Mouse (Mus musculus) adrenal gland (tissue): ENCODE measurements around the gene Hk1.

Experiments
- intact Hi-C: fragments of 180-260 bp; cut with DNase I; formaldehyde crosslinking; loops from one replicate; pipeline ENCODE4 v1.15.1; 2025

Hk1 gene

DNA sequence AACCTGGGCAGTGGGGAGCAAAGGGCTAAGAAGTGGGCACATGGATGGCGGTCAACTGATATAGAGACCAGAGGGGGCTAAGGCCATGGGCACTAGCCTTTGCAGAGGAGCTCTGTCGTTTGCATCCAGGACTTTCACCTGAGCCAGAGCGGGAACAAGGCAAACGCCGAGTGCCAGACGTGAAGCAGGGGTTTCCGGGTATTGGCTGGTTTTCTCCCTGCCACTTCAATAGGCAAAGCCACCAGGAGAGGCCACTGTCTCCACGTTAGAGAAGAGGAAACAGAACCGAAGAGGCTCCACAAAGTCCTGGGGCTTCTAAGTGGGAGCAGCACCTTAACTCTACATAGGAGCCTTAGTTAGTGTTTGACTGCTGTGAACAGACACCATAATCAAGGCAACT lies 58.3 kb downstream of the Hk1 start:
- intact Hi-C loops = no loop called here

DNA sequence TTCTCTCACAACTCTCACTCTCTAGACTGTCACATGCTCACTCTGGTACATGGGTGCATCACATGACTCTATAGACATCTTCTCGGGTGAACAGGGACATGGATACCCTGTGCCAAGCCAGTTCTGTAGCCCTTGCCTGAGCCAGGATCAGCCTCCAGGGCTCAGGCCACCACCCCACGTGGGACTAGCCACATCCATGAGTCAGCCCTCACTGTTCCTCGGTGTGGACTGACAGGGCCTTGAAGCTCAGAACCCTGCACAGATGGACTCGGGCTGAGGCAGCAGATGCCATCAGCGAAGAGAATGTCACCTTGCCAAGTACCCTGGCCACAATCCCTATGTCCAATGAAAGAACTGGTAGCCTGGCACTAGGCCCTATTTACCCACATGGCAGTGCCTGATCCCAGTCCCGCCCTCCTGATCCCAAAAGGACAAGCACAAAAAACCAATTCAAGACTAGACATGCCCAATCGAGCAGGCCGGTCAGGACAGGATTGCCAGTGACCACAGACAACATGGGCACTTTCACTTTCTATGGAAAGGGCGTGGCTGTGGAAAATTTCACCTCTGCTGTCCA lies 59.2 kb downstream of the Hk1 start:
- intact Hi-C loops = no loop called here

DNA sequence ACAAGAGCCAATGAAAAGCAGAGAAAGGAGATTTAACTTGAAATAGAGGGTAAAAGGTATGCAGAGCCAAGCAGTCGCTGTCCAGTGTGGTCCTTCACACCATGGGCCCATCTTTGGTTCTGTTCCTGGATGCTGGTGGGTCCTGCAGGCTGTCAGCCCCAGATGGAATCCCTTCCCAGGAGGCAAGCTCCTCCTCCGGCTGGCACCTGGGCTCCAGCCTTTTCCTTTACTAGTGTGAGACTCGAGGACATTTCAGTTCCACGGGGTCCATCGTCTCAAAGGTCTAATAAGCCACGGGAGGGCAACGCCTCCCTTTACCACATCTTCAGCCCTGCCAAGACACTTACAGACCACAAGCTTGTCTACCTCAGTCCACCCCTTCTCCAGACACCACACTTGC lies 60.6 kb downstream of the Hk1 start:
- intact Hi-C loops = loop anchor here (5.0 kb wide), 1 partner anchor 47 kb away; no protein-coding TSS in a partner anchor

DNA sequence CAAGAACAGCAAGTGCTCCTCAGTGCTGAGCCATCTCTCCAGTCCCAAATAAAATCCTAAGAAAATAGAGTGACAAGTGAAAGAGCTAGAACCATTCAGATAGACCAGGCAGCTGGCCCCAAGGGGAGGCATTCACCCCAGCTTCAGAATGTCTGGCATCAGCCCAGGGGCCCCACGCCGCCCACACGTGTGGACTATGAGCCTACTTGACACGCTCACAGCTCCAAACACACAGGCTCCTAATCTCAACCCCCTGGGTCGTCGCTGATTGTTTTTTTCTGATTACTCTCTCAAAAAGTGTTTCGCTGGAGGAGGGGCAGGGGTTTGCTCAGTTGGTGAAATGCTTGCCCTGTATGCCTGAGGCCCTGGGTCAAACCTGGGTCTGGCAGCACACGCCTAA lies 63.2 kb downstream of the Hk1 start:
- intact Hi-C loops = loop anchor here (5.0 kb wide), 1 partner anchor 44 kb away; no protein-coding TSS in a partner anchor

DNA sequence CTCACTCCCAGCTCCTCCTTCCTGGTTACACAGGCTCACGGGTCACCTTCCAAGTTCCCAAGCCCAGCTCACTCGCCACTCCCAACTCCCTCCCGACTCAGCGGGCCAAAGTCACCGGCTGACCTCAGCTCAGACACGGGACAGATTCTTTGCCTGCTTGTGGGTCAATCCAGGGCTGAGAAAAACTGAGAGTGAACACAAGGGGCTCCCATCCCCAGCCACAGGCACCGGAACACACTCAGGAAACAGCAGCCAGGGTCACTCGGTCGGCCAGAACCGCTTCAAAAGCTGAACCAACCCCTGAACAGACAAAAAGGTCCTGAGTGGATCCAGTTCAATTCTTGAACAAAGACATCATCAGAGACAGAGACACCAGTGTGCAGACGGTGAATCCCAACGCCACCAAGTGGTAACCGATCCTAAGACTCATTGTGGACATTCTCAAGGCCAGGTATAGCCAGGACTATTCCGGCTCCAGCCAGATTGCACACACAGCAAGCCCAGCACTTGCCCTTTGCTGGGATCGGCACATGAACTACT lies 65.8 kb downstream of the Hk1 start:
- intact Hi-C loops = no loop called here

DNA sequence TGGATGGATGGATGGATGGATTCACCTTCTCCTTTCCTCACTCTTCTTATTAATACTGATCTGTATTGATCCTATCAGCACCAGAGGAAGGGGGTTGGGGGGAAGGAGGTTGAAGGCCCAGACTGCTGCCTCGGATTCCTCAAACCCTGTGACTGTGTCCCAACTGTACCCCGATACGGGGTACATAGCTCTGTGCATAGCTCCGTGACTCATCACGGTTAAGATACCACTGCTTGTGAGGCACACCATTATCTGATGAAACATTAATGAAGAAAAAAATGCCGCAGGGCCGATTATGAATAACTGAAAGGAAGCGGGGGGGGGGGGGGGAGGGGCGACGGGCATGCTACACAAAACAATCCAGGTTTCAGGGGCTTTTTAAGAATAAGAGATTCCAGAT lies 66.6 kb downstream of the Hk1 start:
- intact Hi-C loops = no loop called here

DNA sequence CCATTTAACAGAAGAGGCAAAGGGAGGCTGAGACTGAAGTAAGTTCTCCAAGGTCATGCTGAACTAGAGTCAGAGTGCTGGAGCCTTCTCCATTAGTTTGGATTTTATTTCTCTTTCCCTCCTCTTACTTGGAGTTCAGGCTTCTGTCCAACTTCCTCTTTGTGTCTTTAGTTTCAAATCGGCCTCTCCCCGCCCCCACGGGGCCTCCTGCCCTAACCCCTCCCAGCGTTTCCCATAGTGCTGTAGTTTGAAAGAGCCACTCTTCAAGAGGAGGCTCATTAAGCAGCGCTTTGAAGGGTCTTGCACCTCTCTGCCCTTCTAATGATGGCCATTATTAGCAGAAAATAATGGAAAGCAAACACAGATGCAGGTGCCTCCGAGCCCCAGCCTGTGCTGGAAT lies 68.2 kb downstream of the Hk1 start:
- intact Hi-C loops = no loop called here

DNA sequence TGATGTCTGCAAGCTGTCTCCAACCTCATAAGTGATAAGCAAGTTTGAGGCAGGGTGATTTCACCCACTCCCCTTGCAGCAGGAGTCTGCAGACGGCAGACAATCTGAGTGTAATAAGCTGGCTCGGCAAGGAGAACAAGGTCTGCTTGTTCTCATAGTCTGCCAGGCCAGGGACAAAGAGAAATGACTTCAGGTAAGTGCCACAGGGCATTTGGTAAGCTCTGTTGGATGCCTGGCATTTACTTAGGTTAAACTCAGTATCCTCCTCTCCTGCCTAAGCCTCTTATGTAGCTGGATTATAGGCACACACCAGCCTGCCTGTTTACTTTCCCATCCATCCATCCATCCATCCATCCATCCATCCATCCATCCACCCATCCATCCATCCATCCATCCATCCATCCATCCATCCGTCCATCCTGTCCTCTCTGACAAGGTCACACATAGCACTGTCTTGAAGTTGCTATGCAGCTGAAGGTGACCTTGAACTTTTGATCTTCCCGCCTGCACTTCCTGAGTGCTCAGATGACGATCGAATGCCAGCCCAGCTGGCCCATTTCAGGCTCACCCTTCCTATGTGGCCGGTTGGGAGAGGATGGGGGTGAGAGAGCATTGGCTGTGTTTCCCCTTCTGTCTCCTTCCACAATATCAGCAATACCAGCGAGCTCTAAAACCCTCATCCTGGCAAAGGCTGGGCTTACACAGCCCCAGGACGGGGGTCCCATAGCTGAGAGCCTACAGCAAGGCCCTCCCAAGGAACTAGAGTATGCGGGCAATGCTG lies 69.3 kb downstream of the Hk1 start:
- intact Hi-C loops = no loop called here

DNA sequence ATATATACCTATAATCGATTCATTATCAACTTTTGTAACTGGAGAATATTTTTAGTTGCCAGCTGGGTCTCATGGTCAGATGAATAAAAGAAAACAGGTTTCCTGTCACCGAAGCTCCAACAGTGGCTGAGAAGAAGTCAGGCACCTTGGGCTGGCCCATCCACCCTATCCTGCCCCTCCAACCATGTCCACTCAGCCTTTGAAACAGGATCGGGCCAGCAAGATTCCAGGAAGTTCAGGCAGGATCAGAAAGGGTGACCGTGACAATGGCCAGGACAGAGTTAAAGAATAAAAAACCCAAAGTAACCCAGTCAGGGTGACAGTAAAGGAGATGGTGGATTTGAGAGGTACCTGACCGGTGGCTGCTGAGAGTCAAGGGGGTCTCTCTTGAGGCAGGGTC lies 70.1 kb downstream of the Hk1 start:
- intact Hi-C loops = no loop called here

DNA sequence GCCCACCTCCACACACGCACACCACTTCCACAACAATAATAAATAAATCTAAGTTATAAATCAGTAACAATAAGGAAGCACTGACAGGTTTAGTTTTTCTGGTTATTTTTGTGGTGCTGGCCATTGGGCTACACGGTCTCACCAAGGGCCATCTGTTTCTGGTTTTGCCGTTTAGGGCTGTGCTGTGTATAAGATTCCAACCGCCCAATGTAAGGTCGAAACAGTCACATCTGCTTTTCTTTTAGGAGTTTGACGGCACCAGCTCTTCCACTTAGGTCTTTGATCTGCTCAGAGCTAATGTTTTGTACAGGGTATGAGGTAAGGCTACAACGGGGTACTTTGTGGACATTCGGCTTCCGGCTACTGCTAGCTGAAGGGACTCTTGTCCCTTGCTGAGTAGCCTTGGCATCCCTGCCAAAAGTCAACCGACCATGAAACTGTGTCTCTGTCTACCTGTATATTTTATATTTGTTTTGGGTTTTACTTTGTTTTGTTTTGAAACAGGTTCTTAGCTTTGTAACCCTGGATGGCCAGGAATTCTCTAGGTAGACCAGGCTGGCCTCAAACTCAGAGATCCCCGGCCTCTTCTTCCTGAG lies 70.7 kb downstream of the Hk1 start:
- intact Hi-C loops = no loop called here

DNA sequence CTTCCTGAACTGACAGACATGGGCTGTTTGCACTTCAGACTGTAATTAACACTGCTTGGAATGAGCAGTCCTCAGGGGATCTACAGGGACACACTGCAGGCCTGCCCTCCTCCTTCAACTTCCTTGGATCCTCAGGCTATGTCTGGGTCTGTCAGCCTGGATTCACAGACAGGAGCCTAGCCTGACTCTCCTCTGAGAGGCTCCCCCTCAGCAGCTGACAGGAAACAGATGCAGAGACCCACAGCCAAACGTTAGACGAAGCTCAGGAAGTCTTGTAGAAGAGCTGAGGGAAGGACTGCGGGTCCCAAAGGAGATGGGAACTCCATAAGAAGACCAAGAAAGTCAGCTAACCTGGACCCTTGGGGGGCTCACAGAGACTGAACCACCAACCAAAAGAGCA lies 73.2 kb downstream of the Hk1 start:
- intact Hi-C loops = no loop called here

DNA sequence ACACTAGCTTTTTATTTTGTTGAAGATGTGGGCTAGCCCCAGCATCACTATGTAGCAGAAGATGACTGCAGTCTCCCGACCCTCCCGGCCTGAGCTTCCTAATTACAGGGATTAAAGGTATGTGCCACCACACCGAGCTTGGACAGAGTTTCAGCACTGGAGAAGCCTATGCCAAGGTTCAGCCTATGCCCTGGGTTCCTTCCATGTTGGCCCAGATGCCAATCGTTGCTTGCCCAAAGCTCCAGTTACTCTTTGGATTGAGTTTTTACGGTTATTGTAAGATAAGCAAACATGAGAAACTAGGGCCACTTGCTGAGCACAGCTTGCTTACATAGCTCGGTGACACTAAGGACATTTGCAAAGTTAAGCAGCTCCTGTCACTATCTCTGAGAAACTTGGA lies 74.6 kb downstream of the Hk1 start:
- intact Hi-C loops = no loop called here

DNA sequence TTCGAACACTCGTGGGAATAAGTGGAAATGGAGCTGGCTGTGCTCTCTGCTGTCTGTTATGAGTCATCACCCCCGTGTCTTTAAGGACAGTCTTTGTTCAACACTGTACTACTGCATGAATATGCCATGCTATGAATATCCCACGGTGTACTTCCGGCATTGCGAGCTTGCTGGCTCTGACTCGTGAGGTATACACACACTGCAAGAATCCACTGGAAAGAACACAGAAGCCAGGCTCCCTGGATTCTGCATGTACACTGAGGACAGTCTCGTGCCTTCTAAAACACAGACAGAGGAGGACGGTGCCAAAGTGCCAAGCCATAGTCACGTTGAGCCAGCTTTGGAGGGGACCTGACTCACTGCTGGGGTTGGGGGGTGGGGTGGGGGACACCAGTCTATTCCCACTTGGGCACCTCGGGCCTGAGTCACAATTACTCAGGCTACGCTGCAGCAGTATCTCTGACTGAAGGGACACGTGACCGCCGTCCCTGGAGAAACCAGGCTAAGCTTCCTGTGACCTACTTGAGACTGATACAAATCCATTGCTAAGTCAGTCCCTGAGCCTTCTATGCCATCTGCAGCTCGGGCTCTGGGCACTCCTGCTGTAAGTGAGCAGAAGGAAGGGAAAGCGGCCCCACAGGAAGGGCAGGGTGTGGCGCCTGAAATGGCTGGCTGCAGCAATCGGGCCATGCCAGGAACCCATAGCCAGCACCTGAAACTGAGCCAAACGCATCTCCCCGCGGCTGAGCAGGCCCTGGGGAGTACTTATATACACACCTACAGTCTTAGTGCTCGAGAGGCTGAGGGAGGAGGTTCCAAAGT lies 79.5 kb downstream of the Hk1 start:
- intact Hi-C loops = no loop called here

DNA sequence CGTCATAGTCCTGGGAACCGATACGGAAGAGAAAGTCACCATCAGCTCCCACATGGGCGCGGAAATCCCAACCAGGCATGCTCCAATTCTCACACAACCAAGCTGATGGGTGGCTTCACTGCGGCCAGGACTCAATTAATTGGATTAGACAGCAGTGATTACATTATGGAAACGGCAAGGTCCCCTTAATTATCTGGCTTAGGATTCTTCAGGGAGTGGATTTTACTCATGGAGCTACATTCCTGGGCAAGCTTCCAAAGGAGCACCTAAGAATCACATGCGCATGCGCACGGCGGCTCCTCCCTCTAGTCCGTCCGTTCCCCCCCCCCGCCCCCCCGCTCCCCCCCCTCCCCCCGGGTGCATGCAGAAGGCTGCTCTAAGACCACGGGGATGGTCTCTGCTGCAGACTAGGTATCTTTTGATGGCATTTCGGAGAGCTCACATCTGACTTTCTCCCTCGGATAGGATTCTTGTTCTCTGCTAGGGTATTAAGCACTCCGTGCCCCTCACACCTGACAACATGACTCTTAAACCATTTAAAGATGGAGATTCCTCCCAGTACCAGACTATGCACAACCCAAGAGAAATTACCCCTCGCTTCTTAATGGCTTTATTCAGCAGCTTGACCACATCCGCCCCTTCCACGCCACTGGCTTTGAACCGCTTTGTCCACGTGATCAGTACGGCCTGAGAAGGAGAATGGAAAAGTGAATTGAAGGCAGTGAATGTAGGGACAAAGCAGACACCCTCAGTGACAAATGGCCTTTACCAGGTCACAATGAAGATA lies 83.4 kb downstream of the Hk1 start:
- intact Hi-C loops = no loop called here

DNA sequence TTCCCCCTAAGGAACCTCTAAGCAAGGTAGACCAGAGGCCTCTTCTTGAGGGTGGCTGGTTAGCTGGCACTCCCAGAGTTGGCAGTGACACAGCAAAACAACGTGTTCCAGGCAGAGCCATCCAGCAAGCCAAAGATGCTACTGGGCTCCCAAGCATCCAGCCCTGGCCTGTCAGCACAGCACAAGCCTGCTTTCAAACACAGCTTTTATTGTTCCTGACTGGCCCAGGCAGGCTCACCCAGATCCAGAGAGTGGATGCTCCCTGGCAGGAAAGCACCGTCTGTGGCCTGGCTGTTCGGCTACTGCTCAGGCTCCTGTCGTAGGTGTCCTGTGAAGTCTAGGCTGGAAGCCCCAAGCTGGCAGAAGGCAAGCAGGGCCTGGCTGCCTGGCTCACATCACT lies 85.6 kb downstream of the Hk1 start:
- intact Hi-C loops = no loop called here

DNA sequence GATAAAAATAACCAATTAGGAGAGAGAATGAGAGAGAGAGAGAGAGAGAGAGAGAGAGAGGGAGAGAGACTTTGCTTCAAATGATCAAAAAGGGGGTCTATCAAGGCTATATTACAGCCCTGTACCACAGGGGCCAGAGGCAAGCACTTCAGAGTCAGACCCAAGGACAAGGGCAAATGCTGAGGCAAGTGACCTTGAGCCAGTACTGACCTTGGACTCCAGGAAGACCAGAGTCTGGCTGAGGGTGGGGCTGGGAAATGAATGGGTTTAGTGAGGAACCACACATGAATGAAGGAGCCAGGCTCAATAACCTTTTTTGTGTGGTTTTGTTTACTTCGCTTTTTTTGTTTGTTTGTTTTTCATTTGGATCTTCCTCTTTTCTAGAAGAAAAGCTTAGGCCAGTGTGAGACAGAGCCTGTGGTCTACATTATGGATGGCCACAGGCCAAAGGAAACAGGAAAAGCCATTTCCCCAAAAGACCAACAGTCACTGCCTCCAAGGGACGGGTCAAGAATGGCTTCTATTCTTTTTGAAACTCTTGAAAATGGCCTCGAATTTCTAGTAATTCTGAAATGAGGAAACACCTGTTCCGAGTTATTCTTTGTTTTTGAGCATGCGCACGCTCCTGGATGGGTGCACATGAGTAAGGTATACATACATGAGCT lies 92.1 kb downstream of the Hk1 start:
- intact Hi-C loops = no loop called here

DNA sequence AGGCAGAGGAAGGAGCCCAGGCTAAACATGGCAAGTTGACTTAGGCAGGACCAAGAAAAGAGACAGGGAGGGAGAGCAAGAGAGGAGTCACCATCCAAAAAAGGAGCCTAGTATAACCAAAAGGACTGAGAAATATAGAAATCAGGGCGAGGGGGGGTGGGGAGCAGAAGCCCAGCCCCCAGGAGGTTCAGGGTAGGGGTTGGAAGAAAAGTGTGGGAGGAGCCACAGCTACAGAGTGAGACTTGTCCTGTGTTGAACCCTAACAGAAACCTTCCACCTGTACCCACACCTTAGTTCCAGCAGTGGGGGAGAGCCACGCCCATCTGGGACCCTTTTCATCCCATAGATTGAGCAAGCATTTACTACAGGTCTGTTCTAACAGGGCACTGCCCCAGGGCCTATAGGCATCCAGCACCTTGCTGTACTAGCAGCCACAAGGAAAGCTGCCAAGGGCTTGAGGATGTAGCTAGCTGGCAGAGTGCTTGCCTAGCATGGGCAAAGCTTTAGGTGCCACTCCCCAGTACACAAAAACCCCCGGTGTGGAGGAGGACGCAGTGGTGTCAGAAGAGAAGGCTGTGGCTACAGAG lies 96.4 kb downstream of the Hk1 start:
- intact Hi-C loops = no loop called here

DNA sequence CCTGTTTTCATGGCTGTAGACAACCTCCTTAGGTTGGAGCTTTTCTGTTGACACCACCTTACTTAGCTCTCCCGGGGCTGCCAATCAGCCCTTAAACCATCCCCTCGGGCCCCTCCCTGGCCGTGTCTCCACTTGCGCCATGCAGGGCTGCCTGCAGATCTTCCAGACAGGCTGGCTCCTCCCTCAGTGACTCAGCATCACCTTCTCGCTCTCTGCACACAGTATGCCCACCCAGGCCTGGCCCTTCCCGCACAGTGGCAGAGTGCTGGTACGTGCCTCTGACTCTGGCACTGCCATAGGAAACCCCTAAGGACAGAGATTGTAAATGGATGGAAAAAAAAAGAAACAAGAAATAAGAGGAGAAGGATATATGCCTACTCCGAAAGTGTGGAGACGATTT lies 96.9 kb downstream of the Hk1 start:
- intact Hi-C loops = no loop called here

DNA sequence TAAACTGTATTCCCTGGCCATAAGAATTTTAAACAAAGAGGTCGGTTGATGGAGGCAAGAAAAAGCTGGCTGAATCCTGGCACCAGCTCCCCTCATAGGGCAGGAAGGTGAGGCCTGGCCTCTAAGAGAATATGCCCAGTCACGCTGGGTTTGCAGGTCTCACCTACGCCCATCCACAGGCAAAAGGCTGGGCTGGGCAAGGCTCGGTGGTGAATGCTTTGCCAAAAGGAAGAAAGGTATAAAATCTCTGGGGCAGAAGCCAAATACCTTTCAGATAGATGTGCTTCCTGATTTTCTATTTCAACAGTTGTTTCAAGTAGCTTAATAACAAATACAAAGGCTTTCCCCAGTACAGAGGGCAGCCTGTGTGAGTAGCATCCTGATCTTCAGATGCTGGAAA lies 100.0 kb downstream of the Hk1 start:
- intact Hi-C loops = no loop called here

DNA sequence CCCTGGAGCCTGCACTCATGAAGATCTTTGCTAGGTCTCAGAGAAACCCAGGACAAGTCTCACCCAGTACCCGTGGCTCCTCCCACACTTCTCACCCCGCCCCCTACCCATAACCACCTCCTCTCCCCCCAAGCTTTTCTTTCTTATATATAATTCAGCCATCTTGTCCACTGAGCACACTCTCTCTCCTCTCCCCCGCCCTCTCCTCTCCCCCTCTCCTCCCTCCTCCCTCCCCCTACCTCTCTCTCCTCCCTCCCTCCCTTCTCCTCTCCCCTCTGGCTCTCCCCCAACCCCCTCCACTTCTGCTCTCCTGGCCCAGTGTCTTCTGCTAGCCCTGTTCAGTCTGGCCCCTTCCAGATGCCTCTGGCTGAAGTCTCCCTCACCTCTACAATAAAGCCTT lies 100.6 kb downstream of the Hk1 start:
- intact Hi-C loops = no loop called here
